Mouse (Mus musculus) erythroid progenitor cell, adult 5-6 weeks (primary cell): Measurements from ENCODE around the gene Clybl. TPM values are rescaled to one million over a fixed set of nuclear protein-coding genes. Genes with fewer than 3 reads are reported as not detected.

Experiments used
- ATAC-seq: replicated peaks from 2 replicates; pipeline ENCODE4 v1.8.0; 2016; ENCODE audit warnings: moderate number of reproducible peaks, mild to moderate bottlenecking, moderate TSS enrichment, inconsistent platforms; ENCODE audit not compliant: poor library complexity, low FRiP score, severe bottlenecking
- total RNA-seq, 2 experiments: library from RNA; stranded (forward) in 1 of 2; stranded (reverse) in 1 of 2; fragments of 150-400 nt in 1 of 2; fragments of 186-747, 209-891 nt in 1 of 2; gene quantifications; 2 replicates each; pipeline versions ENCODE4 v1.2.3 to v1.2.4; 2015 to 2017; ENCODE audit warnings: low replicate concordance in 2 of 2

The Clybl gene
- total RNA-seq, 2 experiments from 2014 or later, result 15.2 to 23.5 TPM

GRCm38 (mm10) chr14:122402716-122403258 is 221.3 kb downstream of the Clybl start:
- ATAC-seq, result no peak

- no peak for ATAC-seq
Measured at GRCm38 (mm10) chr14:122403422-122403940, 222.0 kb downstream of the Clybl start.

- ATAC-seq, result no peak
Measured at GRCm38 (mm10) chr14:122404596-122405154, 223.2 kb downstream of the Clybl start.

- ATAC-seq, result no peak
Measured at GRCm38 (mm10) chr14:122405236-122405635, 223.7 kb downstream of the Clybl start.

- no peak for ATAC-seq
Measured at GRCm38 (mm10) chr14:122405897-122406540, 224.5 kb downstream of the Clybl start.

GRCm38 (mm10) chr14:122406541-122407219 is 225.2 kb downstream of the Clybl start:
- no peak for ATAC-seq

- no peak for ATAC-seq
Measured at GRCm38 (mm10) chr14:122412841-122413541, 231.5 kb downstream of the Clybl start.

- ATAC-seq, result no peak
Measured at GRCm38 (mm10) chr14:122413542-122413928, 232.0 kb downstream of the Clybl start.

- no peak for ATAC-seq
Measured at GRCm38 (mm10) chr14:122414786-122415185, 233.3 kb downstream of the Clybl start.

GRCm38 (mm10) chr14:122416166-122416771 is 234.8 kb downstream of the Clybl start:
- no peak for ATAC-seq

GRCm38 (mm10) chr14:122424441-122424840 is 242.9 kb downstream of the Clybl start:
- ATAC-seq, result no peak

GRCm38 (mm10) chr14:122426529-122427203 is 245.2 kb downstream of the Clybl start:
- ATAC-seq, result no peak

- no peak for ATAC-seq
Measured at GRCm38 (mm10) chr14:122427204-122427560, 245.7 kb downstream of the Clybl start.

GRCm38 (mm10) chr14:122427654-122428053 is 246.2 kb downstream of the Clybl start:
- no peak for ATAC-seq

- ATAC-seq, result no peak
Measured at GRCm38 (mm10) chr14:122432558-122432957, 251.1 kb downstream of the Clybl start.

GRCm38 (mm10) chr14:122434039-122434438 is 252.5 kb downstream of the Clybl start:
- no peak for ATAC-seq

- ATAC-seq, result no peak
Measured at GRCm38 (mm10) chr14:122436850-122437249, 255.3 kb downstream of the Clybl start.

GRCm38 (mm10) chr14:122449601-122450495 is 268.3 kb downstream of the Clybl start:
- ATAC-seq, result no peak
